Mouse (Mus musculus): ENCODE measurements around the gene Id2. TPM values are rescaled to one million over a fixed set of nuclear protein-coding genes. Genes with fewer than 3 reads are reported as not detected.
A peak's percentile ranks its signal among the peaks of the same experiment; 100 is the strongest.

Gene Id2
- polyA plus RNA-seq, 1 experiment from 2014 or later: 388 TPM

GRCm38 (mm10) chr12:25103911-25104310 is 7.0 kb upstream of the Id2 start:
- H3K4me1 ChIP-seq: peaks cover 21% of the 10 kb centered on the region
- H3K27me3 ChIP-seq: no peaks in the 10 kb centered on the region
- ATAC-seq (ENCODE audit: low FRiP score, low read depth): no peak
- H3K27ac ChIP-seq: no peak overlapping the region
- no peak overlapping the region for H3K4me3 ChIP-seq
- no peak overlapping the region for H3K9ac ChIP-seq
- no peaks in the 10 kb centered on the region for H3K36me3 ChIP-seq
- no peak overlapping the region for H3K4me2 ChIP-seq (replicated peaks)
- 58% methylated on average over 6 of the region's 6 CpGs for whole genome bisulfite sequencing
- no peaks in the 10 kb centered on the region for H3K9me3 ChIP-seq

- Histone ChIP-seq H3K4me3 (peak overlapping the region; percentile 80), H3K27me3 (no peaks in the 10 kb centered on the region), H3K27ac (peak overlapping the region; percentile 99), H3K9me3 (no peaks in the 10 kb centered on the region), H3K9ac (peak overlapping the region; percentile 77; the same call in 1 of the 2 replicates), H3K36me3 (no peaks in the 10 kb centered on the region), H3K4me1 (peaks cover 38% of the 10 kb centered on the region), H3K4me2 (replicated peaks) (peak overlapping the region; percentile 83)
- 12% methylated on average over 5 of the region's 5 CpGs for WGBS
- no peak for ATAC-seq (ENCODE audit: low FRiP score, low read depth)
These were observed 4.4 kb upstream of the Id2 start for GRCm38 (mm10) chr12:25101389-25101788.

GRCm38 (mm10) chr12:25100411-25101217 is 3.7 kb upstream of the Id2 start:
- peak overlapping the region; percentile 77 for H3K9ac ChIP-seq
- ATAC-seq (ENCODE audit: low FRiP score, low read depth): peak; percentile 25; the same call in 1 of the 2 replicates
- no peaks in the 10 kb centered on the region for H3K27me3 ChIP-seq
- peak overlapping the region; percentile 83 for H3K4me2 ChIP-seq (replicated peaks)
- H3K4me3 ChIP-seq: peak overlapping the region; percentile 80
- under 1% methylated on average over 57 of the region's 59 CpGs for WGBS
- peak overlapping the region; percentile 99 for H3K27ac ChIP-seq
- no peaks in the 10 kb centered on the region for H3K9me3 ChIP-seq
- no peaks in the 10 kb centered on the region for H3K36me3 ChIP-seq
- H3K4me1 ChIP-seq: peaks cover 38% of the 10 kb centered on the region

- peak overlapping the region; percentile 80 for H3K4me3 ChIP-seq
- no peaks in the 10 kb centered on the region for H3K9me3 ChIP-seq
- no peak for ATAC-seq (ENCODE audit: low FRiP score, low read depth)
- H3K9ac ChIP-seq: peak overlapping the region; percentile 77
- WGBS: under 1% methylated on average over 38 of the region's 38 CpGs
- peaks cover 38% of the 10 kb centered on the region for H3K4me1 ChIP-seq
- H3K27me3 ChIP-seq: no peaks in the 10 kb centered on the region
- H3K36me3 ChIP-seq: no peaks in the 10 kb centered on the region
- peak overlapping the region; percentile 99 for H3K27ac ChIP-seq
- peak overlapping the region; percentile 83 for H3K4me2 ChIP-seq (replicated peaks)
These were observed 2.8 kb upstream of the Id2 start for GRCm38 (mm10) chr12:25099563-25100408.

GRCm38 (mm10) chr12:25099313-25099562 is 2.3 kb upstream of the Id2 start:
- Histone ChIP-seq H3K27ac (peak overlapping the region; percentile 99), H3K36me3 (no peaks in the 10 kb centered on the region), H3K9ac (peak overlapping the region; percentile 77), H3K4me3 (peak overlapping the region; percentile 80), H3K27me3 (no peaks in the 10 kb centered on the region), H3K4me1 (peaks cover 38% of the 10 kb centered on the region), H3K4me2 (replicated peaks) (peak overlapping the region; percentile 83), H3K9me3 (no peaks in the 10 kb centered on the region)
- WGBS: 1% methylated on average over 9 of the region's 9 CpGs
- 0 out of 2 replicates have a peak, but pooled peaks have one; percentile 16 for ATAC-seq (ENCODE audit: low FRiP score, low read depth)

- Histone ChIP-seq H3K27me3 (no peaks in the 10 kb centered on the region), H3K27ac (peak overlapping the region; percentile 99), H3K4me3 (peak overlapping the region; percentile 80), H3K36me3 (no peaks in the 10 kb centered on the region), H3K4me2 (replicated peaks) (peak overlapping the region; percentile 83), H3K4me1 (peaks cover 36% of the 10 kb centered on the region), H3K9me3 (no peaks in the 10 kb centered on the region), H3K9ac (peak overlapping the region; percentile 77)
- ATAC-seq (ENCODE audit: low FRiP score, low read depth): peak; percentile 81
- WGBS: under 1% methylated on average over 61 of the region's 61 CpGs
These were observed 1.8 kb upstream of the Id2 start for GRCm38 (mm10) chr12:25098561-25099312.

GRCm38 (mm10) chr12:25098161-25098550 is 1.2 kb upstream of the Id2 start:
- H3K27ac ChIP-seq: peak overlapping the region; percentile 99
- WGBS: under 1% methylated on average over 10 of the region's 10 CpGs
- H3K9ac ChIP-seq: peak overlapping the region; percentile 66
- peaks cover 4% of the 10 kb centered on the region; the same call in 1 of the 2 replicates for H3K36me3 ChIP-seq
- H3K4me1 ChIP-seq: peaks cover 37% of the 10 kb centered on the region
- peak overlapping the region; percentile 80 for H3K4me3 ChIP-seq
- no peak for ATAC-seq (ENCODE audit: low FRiP score, low read depth)
- H3K9me3 ChIP-seq: no peaks in the 10 kb centered on the region
- peak overlapping the region; percentile 83 for H3K4me2 ChIP-seq (replicated peaks)
- no peaks in the 10 kb centered on the region for H3K27me3 ChIP-seq

- peaks cover 4% of the 10 kb centered on the region; the same call in 1 of the 2 replicates for H3K36me3 ChIP-seq
- peak overlapping the region; percentile 83 for H3K4me2 ChIP-seq (replicated peaks)
- H3K9ac ChIP-seq: peak overlapping the region; percentile 66
- ATAC-seq (ENCODE audit: low FRiP score, low read depth): no peak
- peak overlapping the region; percentile 80 for H3K4me3 ChIP-seq
- peak overlapping the region; percentile 99 for H3K27ac ChIP-seq
- WGBS: 1% methylated on average over 28 of the region's 28 CpGs
- no peaks in the 10 kb centered on the region for H3K9me3 ChIP-seq
- H3K4me1 ChIP-seq: peaks cover 44% of the 10 kb centered on the region
- H3K27me3 ChIP-seq: no peaks in the 10 kb centered on the region
These were observed 545 bp upstream of the Id2 start for GRCm38 (mm10) chr12:25097210-25098160.

- Histone ChIP-seq H3K36me3 (peaks cover 4% of the 10 kb centered on the region; the same call in 1 of the 2 replicates), H3K4me1 (peaks cover 43% of the 10 kb centered on the region)
- no peak for ATAC-seq (ENCODE audit: low FRiP score, low read depth)
These were observed 294 bp downstream of the Id2 start for GRCm38 (mm10) chr12:25096640-25097051.

GRCm38 (mm10) chr12:25095974-25096639 is 833 bp downstream of the Id2 start:
- Histone ChIP-seq H3K36me3 (peaks cover 4% of the 10 kb centered on the region; the same call in 1 of the 2 replicates), H3K9ac (peak overlapping the region; percentile 84), H3K4me2 (replicated peaks) (peak overlapping the region; percentile 83), H3K4me1 (peaks cover 37% of the 10 kb centered on the region), H3K4me3 (peak overlapping the region; percentile 80), H3K27ac (peak overlapping the region; percentile 99), H3K27me3 (no peaks in the 10 kb centered on the region), H3K9me3 (no peaks in the 10 kb centered on the region)
- 0% methylated on average over 41 of the region's 41 CpGs for WGBS
- peak; percentile 88 for ATAC-seq (ENCODE audit: low FRiP score, low read depth)

More at GRCm38 (mm10) chr12:25096640-25097051, 294 bp downstream of the Id2 start:
- no peaks in the 10 kb centered on the region for H3K27me3 ChIP-seq
- peak overlapping the region; percentile 80 for H3K4me3 ChIP-seq
- H3K9me3 ChIP-seq: no peaks in the 10 kb centered on the region
- peak overlapping the region; percentile 83 for H3K4me2 ChIP-seq (replicated peaks)
- under 1% methylated on average over 15 of the region's 15 CpGs for WGBS
- H3K27ac ChIP-seq: peak overlapping the region; percentile 99
- peak overlapping the region; percentile 66 for H3K9ac ChIP-seq
